Mouse (Mus musculus): ENCODE data around the gene Cyp46a1.

Cyp46a1 gene

DNA sequence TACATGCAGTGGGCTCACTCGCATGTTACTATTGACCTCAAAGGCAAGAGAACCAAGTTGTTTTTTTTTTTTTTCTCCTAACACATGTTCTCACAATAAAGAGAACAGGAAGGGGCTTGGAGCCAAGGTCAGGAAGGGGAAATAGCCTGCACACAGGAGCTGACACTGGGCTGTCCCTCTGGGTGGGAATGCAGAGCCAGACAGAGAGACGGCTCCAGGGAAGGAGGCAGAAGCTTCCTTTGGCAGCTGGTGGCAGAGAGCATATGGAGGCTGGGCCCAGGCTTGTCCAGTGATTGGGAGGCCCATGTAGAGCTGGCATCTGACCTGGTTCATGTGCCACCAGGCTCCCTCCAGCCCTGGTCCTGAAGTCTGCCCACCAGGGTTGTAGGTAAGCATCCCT is 33.7 kb downstream of the Cyp46a1 start:
- no peak for DNase-seq

DNA sequence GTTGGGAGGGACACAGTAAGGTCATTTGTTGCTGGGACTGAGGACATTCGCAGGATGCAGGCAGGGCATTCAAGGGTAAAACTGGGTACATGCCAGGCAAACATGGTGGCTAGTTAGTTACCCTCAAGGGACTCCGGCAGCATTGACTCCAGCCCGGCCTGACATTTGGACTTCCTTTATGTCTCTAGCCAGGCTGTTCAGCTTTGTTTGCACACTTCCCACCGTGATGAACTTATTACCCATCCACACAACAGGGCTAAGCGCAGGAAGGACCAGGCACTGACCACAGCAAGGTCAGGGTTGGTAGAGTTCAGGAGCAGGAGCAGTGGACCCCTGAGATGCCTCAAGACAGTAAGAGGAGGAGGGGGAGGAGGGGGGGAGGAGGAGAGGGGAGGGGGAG is 34.7 kb downstream of the Cyp46a1 start:
- no peak for DNase-seq

DNA sequence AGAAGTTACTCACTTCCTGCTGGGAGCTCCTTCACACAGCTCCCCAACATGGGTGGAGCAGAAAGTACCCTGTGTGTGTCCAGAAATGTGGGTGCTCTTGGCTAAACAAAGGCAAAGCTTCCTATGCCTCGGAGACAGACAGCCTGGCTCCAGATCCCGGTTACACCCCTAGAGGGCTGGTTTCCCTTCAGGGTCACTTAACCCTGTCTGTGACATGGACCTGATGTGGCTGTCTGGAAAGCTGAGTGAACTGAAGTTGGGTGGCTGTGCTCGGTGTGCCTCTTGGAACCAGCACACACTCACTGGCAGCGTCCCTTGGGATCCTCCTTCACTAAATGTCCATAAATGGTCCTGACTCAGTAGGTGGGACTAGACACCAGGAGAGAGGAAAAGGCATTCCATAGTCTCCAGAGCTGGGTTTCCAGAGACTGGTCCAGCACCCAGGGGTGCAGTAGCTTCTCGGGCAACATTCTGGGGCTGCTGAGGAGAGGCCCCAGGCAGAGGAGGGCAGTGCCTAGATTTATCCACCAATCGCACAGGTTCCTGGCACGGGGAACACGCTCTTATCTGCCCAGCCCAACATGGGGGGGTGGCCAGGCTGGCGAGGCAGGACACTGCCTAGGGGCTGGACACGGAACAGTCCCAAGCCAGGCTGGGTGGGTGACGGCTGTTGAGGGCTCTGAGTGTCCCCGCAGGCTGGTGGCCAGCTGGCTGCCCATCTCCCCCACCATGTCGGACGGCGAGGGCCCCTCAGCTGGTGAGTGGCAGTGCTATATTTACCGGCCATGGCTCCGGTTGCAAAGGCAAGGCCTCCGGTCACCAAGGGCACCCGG is 36.6 kb downstream of the Cyp46a1 start, which contains the start of gene Eml1:
Eml1 (plus strand) TSS at position 362 of the 833 bp plus-strand sequence.
- DNase-seq = no peak

DNA sequence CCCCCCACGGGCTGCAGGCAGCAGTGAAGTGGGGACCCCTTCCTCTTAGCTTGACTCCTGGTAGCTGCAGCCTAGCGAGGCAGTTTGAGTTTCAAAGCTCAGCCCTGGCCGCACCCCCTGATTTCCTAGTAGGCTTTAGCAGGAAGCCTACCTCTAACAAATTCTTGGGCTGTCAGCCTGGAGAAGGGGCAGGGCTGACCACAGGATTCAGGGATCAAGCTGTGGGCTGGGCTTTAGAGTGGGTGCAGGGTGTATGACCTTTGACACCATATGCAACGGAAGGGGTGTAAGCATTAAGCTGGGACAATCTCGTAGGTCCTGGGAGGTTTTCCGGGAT is 37.2 kb downstream of the Cyp46a1 start:
- no peak for DNase-seq

DNA sequence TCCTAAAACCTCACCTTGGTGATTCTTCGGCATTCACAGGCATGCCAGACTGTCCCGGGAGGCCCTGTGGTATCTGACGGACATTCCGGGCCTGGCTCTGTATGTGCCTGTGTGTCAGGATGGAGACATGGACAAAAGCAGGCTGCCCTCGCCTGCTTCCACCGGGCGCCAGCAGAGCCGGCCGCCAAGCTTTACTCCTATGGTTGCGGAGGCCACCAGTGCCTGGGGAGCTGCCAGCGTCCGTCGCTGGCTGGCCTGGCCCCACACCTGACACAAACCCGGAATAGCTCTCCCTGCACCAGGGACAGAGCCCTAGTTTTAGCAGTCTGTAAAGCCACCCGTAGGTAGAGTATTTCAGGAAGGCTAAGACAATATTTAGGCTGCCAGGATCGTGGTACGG is 38.1 kb downstream of the Cyp46a1 start:
- DNase-seq = no peak

DNA sequence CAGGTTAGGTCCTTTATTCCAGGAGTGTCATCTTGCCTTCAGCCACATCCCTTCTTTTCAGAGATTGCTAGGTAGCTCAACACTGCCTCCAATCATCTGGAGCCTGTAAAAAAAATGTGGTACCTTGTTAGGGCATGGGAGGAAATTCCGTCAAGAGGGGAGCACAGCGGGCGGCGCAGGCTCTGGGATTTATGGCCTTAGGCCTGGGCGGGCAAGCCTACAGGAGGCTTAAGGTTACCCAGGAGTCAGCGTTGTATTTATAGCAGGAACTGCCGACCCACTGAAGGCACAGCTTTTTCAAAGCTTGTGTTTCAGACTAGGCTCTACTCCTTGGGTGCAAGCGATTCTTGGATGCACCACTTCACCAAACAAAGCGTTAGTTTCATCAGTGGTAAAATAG is 39.4 kb downstream of the Cyp46a1 start:
- no peak for DNase-seq

DNA sequence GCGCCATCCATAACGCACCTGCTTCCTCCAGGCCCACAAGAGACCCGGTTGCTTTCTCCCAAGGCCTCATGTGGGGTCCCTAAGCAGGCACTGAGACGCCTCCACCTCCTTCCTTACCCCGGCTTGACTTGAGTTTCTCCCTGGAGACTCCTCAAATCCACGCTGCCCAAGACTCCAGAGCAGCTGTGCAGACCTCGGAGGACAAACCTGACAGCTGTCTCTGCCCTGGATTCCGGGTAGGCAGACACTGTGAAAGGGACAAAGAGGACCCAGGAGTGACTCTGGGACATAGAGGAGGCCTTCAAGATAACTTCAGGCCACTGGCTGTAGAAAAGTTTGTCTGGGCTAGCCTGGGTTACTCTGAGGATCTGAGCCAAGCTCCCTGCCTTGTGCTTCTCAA is 40.5 kb downstream of the Cyp46a1 start:
- no peak for DNase-seq

DNA sequence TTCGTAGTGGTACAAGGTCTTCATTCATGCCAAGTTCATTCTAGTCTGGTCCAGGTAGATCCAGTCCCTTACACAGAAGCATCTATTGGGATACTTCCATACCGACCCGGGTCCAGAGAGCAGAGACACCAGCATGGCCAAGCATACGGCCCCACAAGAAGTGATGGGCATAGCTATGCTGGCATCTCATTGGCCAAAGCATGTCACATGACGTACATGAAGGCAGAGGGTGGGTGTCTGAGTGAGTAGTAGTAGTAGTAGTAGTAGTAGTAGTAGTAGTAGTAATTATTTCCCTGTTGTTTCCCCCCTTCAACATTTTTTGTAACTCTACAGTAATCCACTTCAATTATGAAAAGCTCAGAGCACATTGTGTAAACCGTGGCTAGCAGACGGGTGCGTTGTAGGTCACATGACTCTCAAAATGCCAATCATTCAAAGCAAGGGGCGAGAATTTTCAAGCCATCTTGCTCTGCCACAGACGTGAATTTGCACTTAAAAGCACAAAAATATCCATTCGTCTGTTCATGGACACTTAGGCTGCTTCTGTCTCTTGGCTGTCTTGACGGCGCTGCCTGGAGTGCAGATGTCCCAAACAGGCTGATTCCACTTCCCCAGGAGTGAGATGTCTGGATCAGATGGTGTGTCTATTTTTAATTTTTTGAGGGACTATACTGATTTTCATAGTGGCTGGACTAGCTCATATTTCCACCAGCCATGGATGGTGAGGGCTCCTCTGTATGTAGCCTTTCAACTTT is 44.4 kb downstream of the Cyp46a1 start:
- DNase-seq = no peak

DNA sequence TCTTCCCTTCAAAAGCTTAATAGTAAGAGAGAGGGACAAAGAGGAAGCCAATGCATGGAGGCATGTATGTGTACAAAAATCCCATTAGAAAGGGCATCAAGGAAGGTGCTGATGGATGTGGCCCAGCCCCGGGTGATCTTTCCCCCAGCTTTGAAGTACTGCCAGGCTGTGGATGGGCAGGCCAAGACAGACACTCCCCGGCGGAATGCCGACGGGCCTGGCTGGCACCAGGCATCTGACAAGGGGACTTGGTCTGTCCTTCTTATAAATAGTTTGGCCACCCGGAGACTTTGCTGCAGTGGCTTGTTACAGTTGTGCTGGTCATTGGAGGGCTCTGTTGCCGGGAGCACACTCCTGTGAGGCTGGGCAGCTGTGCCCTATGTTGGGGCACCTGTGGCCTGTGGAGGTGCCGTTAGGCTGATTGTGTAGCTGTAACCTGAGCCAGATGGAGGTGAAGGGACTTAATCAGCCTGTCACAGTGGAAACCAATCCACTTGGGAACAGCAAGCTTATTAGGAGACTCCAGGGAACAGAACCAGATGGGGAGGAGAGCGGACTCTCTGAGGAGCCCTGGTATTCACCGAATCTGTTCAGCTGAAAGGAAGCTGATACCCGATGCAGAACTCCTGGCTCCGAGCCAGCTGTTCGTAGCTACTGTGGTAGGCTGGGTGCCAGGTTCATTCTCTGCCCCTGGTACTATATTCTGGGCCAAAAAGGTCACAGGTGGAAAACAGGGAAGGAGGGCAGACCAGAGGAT is 52.5 kb downstream of the Cyp46a1 start:
- DNase-seq = no peak

DNA sequence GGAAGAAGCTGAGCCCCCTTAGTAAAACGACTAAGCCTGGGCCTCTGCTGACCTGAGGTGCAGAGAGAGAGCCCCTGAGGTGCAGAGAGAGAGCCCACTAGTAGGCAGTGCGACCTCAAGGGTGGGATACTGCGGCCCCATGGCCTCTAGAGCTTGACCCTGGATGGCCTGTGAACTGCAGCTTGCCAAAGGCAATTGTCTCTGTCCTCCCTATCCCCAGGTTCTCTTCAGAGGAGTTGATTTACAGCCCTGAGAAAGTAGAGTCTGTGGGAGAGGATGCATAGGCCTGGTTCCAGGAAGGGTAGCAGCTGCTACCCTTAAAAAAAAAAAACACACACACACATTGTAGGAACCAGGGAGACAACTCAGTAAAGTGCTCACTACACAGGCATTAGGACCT is 55.5 kb downstream of the Cyp46a1 start:
- no peak for DNase-seq

DNA sequence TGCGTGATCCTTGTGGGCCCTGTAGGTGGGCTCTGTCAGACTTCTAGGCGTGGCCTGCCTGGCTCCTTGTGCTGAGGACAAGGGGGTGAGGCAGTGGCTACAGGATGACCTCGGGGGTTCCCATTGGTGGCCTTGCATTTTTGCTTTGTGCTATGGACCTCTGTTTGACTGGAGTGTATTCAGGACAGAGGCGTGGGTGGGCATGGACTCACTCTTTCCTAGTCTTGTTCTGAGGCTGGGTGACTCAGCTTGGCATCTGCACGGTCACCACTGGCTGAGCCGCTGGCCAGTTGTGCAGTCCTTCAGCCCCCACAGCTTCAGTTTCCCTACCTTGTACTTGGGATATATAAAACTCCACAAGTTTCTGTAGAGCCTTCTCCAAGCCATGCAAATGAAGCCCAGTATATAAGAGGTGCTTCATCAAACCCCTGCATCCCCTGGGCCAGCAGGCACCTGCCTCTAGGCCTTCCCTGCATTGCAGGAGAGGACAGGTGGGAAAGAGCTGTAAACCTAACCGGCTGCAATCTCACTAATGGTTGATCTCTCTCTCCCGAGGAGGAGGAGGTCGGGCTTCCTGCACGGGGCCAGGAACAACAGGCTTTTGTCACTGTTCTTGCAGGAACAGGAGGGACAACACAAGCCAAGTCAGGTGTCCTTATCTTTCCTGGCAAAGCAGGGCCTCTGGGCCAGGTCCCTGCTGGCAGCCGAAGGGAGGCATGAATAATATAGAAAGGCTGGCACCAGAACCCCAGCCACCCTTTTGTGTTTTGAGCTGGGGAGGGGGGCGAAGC is 58.3 kb downstream of the Cyp46a1 start:
- no peak for DNase-seq

DNA sequence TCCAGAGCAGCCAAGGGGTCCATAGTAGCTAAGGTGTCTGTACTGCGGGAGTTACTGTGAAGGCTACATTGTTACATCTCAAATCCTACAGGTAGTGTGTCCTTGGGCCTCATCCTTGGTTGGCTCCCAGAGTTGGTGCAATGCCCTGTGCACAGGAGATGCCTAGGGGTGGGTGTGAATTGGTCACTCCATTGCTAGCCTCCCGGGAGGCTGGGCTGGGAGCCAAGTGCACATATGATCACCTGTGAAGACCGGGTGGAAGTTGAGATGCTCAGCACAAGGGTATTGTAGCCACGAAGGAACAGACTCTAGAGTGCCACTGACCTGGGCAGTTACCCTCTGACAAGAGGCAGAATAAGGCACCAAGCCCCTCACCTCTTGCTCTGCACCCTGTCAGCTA is 58.9 kb downstream of the Cyp46a1 start:
- DNase-seq = no peak

DNA sequence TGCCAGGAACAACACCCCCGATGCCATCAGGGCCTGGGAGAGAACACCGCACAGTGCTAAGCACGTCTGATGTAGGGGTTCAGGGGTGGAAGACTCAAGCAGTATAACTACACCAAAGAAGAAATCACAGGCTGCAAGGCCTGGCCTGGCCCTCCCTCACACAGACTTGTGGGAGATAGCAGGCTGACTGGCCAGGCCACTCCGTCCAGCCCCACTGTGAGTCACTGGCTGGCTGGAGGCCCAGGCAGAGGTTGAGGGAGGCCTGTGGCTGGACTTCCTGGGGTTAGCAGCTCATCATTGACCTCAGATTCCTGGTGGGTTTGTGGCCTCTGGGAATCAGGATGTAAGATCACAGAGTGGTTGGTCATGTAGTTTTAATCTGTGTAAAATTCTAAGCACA is 59.5 kb downstream of the Cyp46a1 start:
- no peak for DNase-seq

DNA sequence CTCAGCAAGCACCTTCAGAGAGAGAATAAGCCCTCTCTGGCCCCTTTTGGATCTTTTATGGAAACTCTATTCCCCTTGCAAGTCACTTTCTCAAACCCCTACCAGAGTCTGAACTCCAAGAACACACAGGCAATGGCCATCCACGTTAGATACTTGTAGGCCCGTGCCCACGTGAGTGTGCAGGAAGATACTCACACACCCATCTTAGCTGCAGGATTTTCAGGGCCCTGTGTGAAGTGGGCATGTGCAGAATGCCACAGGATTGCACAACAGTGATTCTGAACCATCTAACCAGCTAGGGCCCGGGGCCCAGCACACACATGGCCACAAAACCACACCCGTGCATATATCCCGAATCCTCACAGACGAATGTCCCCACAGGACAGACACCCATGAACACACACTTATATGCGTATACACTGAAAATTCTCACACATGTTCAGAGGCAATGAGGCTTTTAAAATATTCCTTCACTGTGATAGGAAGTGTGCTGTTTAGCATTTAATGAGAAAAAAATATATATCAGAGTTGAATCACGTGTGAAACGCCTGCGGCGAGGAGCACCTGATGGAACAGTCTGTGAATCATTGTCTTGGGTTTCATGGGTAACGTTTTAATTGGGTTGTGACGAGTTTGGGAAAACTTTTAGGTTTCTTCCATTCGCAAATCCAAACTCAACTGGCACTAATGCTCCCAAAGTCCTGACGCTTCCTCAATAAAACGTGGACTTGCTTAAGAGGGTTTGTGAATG is 60.5 kb downstream of the Cyp46a1 start:
- DNase-seq = no peak

DNA sequence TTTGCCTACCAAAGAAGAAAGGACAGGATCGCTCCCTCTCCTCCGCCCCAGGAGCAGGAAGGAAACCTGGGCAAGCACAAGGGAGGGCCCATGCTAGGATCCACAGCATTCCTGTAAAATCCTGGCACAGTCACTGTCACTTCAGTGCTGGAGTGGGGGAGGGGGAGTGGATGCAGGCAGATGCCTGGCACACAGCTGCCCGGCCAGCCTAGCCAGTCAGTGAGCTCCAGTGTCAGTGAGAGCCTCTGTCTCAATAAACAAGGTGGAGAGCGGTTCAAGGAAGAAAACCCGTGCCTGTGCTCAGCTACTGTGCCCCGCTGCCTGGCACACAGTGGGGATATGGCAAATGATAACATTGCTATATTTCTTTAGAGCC is 61.1 kb downstream of the Cyp46a1 start:
- DNase-seq = no peak

DNA sequence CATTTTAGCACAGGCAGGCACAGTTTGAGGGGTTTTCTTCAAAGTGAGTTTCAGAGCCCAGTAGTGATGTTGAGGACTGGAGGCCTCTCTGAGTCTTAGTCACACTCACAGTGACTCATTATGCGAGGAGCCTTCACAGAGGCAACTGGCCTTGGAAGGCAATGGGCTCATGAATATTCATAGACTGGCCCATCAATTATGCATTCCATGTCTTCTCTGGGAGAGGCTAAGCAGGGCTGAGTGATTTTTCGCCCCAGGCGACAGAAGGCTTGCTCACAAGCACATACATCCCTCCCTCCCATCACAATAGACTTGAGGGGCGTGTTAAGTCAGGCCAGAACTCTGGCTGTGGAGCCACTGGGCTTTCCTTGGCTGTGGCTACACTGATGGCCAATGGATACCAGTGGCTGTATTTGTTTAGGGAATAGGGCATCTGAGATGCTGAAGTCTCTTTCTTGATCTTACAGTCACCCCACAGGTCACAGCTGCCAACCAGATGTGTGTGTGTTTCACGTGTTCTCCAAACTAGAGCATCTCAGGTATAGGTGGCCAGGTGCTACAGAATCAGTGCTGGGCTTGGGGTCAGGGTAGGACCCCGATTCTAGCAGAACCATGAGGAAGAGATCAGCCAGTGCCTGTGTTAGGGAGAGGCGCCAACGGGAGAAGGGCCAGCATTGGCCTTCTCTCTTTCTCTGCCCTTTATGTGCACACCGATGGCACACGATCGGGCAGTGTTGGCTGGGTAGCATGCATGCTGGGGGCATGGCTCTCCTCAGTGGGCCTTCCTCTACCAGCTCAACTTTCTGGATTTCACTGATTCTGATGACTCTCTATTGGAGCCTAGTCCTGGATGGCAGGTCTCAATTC is 62.1 kb downstream of the Cyp46a1 start:
- DNase-seq = no peak

DNA sequence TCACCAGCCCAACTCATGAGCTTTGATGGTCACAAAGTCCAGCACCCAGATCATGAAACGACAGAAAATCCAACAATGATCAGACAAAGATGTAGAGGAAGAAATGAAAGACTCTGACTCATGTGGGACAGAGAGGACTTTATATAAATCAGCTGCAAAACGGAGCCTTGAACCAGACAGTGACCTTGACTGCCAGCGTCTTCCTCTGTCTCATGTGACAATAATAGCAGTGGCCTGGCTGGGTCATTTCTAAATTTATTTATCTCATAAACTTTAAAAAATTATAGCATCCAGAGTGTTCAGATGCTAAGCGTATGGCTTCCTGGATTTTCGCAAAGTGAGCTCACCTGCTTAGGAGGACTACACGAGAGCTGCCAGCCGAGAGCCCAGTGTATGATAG is 64.5 kb downstream of the Cyp46a1 start:
- no peak for DNase-seq

DNA sequence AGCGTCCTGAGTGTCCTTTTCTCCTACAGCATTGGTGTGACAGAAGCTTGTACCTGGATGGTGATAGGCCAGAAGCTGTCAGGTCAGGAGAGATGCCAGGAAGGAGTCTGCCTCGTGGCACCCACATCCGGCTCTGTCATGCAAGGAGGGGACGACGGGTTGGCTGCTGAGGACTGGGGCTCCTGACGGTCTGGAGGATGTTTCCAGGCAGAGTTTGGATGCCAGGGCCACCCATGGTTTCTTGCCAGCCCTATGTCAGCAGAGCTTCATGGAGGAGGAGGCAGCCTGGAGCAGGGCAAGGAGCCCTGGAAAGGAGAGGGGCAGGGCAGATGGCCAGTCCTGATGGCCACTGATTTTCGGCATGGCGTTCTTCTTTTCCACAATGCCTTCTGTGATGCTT is 65.0 kb downstream of the Cyp46a1 start:
- no peak for DNase-seq

DNA sequence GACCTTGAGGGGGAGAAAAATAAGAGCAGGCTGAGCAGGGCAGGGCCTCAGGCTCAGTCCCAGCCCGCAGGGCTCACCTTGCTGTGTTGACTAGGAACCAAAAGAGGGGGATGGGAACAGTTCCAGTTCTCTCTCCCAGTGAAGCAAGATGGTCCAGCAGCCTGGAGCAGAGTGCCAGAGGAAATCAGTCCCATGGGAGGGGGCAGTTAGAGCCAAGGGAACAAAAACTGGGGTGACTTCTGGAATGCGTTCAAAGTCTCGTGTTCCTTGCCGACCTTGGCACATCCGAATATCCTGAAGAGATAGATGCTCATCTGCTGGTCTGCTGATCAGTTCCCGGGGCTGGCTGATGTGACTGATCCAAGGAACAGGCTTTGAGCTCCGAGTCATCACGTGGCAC is 66.8 kb downstream of the Cyp46a1 start:
- no peak for DNase-seq

DNA sequence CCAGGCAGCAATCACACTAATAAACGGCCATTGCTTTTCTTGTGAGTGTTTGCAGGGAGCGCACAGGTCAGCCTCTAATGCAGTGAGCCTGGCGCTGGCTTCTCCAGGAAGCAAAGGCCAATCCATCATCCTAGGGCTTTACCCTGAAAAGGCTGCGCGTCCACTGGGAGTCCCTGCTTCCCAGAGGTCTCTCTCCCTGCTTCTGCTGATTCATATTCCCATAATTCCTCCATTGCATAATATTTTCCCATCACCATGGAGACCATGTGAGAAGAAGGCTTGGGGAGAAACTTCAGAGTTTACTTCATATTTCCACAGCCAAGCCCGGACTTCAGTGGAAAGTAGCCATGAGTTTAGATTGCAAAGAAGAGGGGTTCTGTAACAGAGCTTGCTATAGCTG is 69.8 kb downstream of the Cyp46a1 start:
- no peak for DNase-seq

DNA sequence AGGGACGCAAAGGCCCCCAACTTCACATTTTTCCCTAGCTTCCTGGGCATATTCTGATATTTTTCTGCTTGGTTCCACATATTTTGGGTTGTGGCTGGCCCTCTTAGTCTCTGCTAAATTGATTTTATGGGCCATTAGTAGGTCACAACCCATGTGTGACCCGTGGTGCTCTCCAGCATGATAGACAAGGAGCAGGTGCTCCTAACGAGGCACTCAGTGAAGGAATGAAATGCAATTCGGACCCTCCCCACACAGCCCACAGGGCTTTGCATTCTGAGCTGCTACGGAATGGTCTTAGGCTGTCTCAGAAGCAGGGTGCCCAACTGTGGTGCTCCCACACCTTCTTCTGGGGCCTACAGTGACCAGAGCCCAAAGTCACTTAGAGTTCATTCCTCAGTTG is 74.9 kb downstream of the Cyp46a1 start:
- DNase-seq = no peak
